Mouse (Mus musculus) spleen, adult 18-20 months (tissue): ENCODE measurements around the gene Tas2r108.

Source experiments
- DNase-seq, 2 experiments: peaks; one replicate each; pipeline ENCODE4 v3.0.0; 2022; ENCODE audit warnings: mixed read lengths in 2 of 2

The Tas2r108 gene

DNA sequence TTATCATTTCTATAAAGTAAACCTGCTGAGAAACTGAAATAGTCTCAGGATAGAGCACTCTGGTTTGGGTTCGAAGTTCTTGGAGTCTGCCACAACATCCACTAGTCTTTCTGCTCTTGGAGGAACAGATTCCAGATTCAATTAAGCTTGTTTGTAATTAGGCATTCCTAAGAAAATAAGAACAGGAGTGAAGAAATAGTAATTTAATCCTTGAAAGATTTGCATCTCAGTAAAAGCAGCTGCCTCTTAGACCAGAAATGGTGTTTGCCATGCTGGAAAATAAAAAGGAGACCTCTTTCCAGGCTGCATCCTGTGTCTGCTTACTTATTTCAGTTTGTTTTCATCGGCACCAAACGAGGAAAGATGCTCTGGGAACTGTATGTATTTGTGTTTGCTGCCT lies at the start of gene Tas2r108:
Gene Tas2r108 (plus strand): TSS at position 301 of the 400 bp plus-strand sequence.
- DNase-seq, result no peak

GRCm38 (mm10) chr6:40448626-40449025 lies 44.7 kb upstream of the Tas2r108 start:
- no peak for DNase-seq

GRCm38 (mm10) chr6:40454436-40455041 lies 38.8 kb upstream of the Tas2r108 start:
- no peak for DNase-seq

- DNase-seq, result no peak
Measured at GRCm38 (mm10) chr6:40465710-40466109, 27.6 kb upstream of the Tas2r108 start.

GRCm38 (mm10) chr6:40470916-40471719 lies 22.2 kb upstream of the Tas2r108 start, which contains the start of gene Ssbp1:
TSS of gene Ssbp1 (plus strand) at chr6:40471352.
- DNase-seq, result peak; percentile 83 to 85

DNA sequence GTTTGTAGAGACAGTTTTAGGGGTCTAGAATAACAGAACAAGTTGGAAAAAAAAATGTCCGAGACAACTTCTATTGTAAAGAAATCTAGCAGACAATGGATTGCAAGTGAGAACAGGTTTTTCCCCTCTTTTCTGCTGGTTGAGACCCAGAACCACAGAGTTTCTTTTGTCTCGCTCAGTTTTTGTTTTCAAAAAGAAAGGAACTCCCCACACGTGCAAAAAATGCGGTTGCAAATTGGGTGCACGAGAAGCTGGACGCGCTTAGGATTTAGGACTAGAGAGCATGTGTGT lies 21.7 kb upstream of the Tas2r108 start:
- no peak for DNase-seq

DNA sequence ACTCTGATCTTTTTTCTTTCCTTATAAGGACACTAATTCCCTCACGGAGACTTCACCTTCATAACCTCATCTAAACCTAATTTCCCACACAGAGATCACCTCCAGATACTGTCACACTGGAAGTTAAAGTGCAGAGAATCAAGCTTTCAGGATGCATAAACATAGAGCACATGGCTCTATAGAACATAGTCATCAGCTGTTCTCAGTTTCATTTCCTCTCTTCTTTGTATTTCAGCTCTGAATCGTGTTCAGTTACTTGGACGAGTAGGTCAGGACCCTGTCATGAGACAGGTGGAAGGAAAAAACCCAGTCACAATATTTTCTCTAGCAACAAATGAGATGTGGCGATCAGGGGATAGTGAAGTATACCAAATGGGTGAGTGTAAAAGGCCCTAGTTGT lies 17.2 kb upstream of the Tas2r108 start:
- no peak for DNase-seq

DNA sequence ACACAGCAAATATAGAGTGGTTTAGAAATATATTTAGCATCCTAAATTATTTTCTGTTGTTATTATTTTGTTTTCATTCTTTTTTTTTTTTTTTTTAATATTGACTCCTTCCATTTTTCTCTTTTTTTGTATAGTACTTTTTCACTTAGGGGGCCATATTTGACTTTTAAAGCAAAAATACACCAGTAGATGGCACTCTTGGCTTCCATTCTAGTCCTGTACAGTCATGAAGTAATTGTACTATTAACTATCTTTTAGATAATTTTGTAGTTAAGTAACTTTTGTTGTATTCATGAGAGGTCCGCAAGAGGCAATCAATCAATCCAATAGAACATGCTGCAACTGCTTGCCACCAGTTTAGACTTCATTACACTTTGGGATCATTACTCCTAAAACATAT lies 13.6 kb upstream of the Tas2r108 start:
- DNase-seq, result no peak

DNA sequence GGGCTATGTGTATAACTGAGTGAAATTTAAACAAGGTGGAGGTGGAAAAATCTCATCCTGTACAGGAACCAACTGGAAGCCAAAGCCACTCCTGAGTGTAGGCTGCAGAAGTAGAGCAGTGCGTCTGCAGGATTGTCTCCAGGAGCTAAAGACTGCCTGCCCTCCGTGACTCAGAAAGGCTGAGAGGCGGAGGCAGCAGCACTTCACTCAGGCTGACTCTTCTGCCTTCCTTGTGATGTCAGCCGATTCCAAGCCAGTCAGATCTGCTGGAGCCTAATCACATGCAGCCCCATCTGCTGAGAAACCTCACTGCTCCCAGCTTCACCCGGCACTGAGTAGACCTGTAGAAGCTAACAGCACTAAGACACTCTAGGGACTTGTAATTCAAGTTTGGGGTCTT lies 11.0 kb upstream of the Tas2r108 start:
- DNase-seq, result no peak

GRCm38 (mm10) chr6:40490933-40491332 lies 2.4 kb upstream of the Tas2r108 start, which contains the start of gene Tas2r137:
TSS of gene Tas2r137 (plus strand) at chr6:40491233.
- DNase-seq, result no peak

DNA sequence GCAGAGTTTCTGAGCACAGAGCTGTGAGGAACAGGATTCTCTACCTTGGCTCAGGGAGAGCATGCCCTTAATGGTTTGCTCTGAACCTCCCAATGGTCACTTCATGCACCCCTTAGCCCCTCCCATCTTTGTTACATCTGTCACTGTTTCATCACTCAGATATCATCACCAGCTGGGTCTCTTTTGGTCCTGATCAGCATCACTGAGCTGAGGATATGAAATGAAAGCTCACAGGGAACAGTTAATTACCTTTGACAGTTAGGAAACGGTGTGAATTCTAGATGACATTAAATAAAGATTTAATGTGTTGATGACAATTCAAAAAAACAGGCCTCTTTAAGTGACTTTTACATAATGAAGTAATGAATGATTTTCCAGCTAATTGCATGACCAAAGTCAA lies 26.1 kb downstream of the Tas2r108 start, which contains the start of gene Prss37:
Gene Prss37 (minus strand): TSS at position 101 of the 400 bp plus-strand sequence.
- DNase-seq, result no peak
